Mouse (Mus musculus) A20 (cell line): ENCODE data around the gene Chd9.
"Not testable (repeated sequence)": the region's sequence is repeated elsewhere in the genome, so short reads cannot be mapped to it uniquely, and the experiment has no call there.

Source experiments
- DNase-seq: peaks from one replicate; pipeline ENCODE4 v3.0.0-alpha.2; 2011; ENCODE audit warnings: low read depth, low spot score

Gene Chd9

DNA sequence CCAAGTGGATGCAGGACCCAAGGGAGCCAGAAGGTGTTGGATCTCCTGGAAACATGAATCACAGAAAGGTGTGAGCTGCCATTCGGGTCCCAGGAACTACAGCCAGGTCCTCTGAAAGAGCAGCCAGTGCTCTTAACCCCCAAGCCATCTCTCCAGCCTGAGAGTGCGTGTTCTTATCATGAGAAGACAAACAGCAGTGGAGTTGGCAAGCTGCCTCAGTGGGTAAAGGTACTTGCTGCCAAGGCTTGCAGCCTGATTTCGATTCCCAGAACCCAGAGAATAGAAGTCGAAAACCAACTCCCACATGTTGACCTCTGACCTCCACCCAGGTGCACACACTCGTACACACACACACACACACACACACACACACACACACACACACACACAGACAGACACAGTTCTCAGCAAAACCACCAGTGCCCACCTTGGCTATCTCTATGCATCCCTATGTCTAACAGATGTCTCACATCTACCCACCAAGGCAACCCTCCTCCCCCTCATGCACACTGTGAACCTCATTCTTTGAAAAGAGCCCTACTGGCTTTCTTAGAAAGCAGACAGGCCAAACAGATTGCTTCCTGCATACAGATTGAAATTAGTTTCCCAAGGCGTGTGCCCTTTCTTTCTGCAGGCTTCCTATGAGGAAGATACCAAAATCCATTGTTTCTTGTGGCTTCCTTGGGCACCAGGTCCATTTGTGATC, 43.4 kb downstream of the Chd9 start:
- no peak for DNase-seq

DNA sequence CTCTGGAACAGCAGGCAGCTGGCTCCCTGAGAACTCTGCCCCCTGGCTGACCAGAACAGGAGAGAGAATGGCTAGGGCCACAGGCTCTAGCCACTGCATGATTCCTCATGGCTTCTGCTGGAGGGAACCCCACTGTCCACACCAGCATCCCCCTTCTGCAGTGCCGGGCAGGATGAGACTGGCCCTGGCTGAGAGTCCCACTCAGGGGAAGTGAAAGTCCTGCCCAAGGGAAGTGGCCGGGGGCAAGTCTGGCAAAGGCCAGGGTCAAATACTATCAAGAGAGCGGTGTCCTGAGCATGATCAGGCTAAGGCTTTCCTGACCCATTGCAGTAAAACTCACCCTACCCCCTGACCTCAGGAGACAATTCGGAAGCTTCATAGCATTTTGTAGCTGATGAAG, 44.9 kb downstream of the Chd9 start:
- DNase-seq: no peak

DNA sequence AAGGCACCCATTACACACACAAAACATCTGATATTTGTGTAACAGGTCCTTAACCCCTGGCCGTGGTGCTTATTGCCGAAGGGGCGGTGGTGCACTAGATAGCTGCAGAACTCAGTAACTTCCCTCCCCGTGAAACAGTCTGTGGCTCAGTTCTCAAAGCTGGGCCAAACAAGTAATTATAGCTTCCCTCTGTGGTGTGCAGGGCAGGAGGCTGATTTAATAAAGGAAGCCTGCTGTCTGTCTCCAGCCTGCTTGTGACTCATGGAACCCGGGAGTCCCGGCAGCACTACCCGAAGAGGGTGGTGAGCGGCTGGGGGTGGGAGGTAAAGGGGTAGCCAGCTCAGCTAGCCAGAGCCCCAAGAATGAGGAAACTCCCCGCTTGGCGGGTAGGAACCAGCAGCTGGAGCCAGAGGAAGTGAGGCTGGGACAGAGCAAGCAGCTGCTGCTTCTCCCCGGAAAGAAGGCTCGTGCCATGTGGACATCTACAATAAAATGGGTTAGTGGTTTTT, 48.1 kb downstream of the Chd9 start:
- no peak for DNase-seq

DNA sequence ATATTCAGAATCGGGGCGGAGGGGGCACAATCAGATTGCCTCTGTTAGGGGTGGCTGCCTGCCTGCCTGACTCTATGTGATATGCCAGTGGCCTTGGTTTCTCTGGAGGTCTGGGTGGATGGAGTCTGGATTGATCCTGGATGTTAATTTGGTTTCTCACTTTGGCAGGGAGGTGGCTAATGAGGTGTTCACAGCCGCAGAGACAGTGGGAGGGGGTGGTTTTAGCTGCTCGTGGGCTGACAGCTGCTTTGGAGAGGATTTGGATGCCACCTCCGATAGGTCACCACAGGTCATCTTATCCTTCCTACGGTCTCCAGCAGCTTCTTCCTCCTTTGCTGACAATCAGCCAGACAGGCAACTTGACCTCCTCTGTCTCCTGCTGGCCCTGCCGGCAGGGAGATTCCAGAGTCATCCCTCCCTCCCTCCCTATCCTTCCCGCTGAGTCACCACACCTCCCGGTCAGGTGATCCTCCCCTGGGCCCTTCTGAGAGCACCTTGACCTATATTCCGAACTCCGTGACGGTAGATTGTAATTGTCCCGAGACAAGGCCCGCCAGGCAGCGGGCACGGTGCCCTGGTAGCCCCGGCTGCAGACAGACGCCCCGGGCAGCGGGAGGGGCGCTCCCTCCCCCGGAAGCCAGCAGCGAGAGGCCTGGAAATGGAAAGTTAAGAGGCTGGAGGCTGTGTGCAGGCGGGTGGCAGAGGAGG, 48.7 kb downstream of the Chd9 start:
- no peak for DNase-seq

DNA sequence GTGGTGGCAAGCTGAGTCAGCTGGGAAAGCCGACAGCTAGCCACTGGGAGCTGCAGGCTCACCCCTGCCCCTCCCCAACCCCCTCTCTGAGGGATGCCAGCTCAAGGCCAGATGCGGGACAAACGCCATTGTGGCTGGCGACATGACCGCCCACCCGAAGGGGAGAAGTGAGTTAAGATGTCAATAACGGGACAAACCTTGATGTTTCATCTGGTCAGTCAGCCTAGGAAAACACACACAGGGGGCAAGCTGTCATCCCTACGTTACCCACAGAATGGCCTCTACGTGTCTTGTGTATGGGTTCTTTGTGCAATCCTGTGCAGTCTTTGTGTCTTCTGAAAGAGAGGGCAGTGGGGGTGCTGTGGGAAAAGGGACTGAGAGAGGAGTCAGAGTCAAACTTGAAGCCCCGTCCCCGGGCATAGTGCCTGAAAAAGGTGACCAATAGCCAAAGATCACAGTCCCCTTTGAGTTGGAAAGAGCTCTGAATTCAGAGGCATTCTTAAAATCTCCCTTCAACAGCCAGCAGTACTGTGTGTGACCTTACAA, 49.4 kb downstream of the Chd9 start:
- DNase-seq: no peak

DNA sequence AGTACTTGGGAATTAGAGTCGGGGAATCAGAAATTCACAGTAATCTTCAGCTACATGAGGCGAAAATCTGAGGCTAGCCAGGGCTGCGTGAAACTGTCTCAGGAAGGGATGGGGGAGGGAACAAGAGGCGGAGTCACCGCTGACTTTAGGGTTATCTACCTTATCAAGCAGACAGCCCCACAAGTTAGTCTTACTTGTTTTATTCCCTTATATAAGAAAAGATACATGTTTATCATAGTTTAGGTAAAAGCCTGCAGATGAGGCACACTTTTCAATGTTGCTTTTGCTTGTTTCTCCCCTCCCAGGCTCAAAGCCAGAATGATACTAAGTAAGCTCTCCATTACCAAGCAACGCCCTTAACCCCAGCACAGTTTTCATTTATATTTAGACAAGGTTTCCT, 50.4 kb downstream of the Chd9 start:
- DNase-seq: no peak

DNA sequence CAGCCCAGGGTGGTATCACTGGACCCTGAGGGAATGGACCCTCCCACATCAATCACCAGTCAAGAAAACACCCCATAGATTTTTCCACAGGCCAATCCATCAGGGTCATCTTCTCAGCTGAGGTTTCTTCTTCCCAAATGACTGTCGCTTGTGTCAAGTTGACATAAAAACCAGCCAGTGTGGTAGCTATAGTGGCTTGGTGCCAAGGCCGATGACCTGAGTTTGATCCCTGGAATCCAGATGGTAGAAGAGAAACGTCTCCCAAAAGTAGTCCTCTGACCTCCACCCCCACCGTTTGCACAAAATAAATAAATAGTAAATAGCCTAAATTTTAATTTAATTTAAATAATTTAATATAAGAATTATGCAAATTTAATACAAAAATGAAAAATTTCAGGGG, 51.9 kb downstream of the Chd9 start:
- no peak for DNase-seq

DNA sequence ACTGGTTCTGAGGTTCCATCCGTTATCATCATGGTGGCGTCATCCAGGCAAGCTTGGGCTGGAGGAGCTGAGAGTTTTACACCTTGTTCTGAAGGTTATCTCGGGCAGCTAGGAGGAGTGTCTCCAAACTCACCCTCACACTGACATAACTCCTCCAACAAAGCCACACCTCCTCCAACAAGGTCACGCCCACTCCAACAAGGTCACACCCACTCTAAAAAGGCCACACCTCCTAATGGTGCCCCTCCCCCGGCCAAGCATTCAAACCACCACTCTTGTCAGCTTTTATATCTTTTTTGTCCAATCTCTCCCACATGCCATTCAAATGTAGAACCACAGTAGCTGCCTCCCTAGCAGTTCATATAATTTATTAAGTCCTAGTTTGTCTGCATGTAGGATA, 53.0 kb downstream of the Chd9 start:
- no peak for DNase-seq

DNA sequence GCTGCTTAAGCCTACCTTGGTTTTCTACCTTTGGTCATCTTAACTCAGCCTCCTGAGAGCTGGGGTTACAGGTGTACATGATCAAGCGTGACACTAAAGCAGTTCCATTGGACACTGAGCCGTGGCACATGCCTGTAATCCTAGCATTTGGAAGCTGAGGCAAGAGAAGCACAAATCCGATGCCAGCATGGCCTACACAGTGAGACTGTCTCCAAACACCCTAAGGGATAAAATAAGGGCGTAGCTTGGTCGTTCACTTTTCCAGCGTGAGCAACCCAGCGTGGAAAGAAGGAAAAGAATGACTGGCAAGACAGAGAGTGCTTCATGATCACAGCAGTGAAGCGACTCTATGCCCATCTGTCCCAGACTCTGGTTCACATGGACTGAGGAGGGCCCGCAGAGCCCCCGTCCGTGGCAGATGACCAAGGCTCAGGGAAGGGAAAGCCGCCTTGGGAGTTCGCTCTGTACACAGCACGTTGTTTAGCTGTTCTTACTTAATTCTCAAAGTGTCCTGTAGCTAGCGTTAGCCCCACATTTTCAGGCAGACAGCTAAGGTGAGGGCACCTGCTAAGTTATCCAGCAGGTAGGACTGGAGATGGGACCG, 54.0 kb downstream of the Chd9 start:
- no peak for DNase-seq

DNA sequence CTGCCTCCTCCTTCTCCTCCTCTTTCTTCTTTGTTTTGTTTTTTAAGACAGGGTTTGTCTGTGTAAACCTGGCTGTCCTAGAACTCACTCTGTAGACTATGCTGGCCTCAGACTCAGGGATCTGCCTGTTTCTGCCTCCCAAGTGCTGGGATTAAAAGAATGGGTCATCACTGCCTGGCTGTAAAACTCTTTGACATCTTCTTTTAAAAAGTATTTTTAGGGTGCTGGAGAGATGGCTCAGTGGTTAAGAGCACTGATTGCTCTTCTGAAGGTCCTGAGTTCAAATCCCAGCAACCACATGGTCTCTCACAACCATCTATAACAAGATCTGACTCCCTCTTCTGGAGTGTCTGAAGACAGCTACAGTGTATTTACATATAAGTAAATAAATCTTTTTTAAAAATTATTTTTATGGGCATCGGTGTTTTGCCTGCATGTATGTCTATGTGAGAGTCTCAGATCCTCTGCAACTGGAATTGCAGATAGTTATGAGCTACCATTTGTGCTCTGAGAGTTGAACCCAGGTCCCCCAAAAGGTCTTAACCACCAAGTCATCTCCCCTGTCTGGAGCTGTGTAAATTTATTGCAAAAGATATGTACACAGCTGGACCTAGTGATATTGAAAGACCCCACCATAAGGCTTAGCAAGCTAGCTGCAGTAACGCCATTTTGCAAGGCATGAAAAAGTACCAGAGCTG, 57.7 kb downstream of the Chd9 start:
- no peak for DNase-seq

DNA sequence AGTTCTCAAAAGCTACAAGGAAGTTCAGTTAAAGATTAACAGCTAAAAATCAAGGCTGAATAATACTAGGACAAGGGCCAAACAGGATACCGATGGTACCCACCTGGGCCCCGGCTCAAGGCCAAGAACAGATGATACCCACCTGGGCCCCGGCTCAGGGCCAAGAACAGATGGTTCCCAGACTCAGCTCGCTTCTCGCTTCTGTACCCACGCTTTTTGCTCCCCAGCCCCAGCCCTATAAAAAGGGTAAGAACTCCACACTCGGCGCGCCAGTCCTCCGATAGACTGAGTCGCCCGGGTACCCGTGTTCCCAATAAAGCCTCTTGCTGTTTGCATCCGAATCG, 58.2 kb downstream of the Chd9 start:
- DNase-seq: not testable (repeated sequence)

DNA sequence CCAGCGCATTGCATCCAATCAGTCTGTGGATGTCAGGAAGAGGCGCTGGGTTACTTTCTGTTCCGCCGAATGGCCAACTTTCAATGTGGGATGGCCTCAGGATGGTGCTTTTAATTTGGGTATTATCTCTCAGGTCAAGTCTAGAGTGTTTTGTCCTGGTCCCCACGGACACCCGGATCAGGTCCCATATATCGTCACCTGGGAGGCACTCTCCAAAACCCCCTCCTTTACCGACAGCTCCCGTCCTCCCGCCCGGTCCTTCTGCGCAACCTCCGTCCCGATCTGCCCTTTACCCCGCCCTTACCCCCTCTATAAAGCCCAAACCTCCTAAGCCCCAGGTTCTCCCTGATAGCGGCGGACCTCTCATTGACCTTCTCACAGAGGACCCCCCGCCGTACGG, 59.2 kb downstream of the Chd9 start:
- DNase-seq: not testable (repeated sequence)

DNA sequence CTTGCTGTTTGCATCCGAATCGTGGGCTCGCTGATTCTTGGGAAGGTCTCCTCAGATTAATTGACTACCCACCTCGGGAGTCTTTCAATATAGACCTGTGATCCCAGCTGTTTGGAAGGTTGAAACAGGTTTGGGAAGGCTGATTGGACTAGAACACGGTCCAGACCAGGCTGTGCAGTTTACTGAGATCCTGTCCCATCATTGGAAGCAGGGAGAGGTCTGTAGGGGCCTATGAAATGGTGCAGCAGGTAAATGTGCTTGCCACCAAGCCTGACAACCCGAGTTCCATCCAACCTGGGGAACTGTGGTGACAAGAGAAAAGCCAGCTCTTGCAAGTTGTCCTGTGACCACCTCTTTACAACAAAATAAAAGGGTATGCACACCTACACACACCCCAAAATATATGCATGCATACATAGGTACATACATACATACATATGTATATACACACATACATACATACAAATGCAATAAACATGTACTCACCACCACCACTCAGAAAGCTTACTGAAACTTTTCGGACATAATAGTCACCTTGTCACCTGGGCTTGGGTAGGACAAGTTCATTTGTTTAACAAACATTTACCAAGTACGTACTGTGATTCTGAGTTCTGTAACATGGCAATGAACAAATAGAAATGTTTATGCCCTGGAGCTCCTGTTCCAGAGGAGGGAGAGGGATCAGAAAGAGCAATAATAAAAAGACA, 63.9 kb downstream of the Chd9 start:
- no peak for DNase-seq

DNA sequence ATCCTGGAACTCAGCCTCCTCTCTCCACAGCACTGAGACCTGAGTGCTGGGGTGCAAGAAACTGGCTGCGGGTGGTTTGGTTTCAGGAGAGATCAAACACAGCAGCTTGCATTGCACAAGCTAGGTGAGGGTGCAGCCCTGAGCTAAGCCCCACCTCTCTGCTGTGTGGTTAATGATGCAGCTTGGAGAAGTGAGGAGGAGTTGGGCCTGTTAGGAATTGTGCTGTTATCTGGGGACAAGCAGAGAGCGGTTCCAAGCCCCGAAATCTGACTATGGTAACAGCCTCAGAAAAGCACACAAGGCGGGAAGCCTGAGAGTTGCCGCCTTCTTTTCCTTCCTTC, 64.4 kb downstream of the Chd9 start:
- DNase-seq: no peak

DNA sequence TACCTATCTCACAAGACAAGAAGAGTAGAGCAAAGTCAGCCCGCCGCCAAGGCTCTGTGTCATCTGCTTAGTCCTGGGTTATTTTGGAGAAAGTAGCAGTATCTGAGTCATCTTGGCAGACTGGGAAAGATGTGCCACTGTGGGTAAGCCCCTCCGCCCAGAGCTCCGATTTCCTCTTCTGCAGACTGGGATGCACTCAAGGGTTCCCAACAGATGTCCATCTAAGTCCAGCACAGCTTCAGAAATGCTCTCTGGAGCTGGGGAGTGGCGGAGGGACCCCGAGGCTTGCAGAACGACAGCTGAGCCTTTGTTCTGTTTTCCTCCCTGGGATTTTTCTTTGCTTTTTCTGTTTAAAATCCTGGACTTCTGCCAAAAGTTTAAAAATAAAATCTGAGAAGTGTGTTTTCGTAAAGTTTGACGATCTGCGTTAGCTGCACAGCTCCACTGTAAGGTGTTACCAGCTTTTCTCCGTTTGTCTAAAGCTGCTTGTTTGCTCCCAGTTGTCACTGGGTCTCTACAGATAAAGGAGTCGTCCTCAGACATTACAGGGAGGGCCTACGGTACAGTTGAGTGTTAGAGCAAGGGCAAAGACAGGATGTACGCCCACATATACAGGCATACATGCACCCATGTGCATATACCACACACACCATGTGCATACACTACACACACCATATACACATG, 66.2 kb downstream of the Chd9 start:
- DNase-seq: no peak

DNA sequence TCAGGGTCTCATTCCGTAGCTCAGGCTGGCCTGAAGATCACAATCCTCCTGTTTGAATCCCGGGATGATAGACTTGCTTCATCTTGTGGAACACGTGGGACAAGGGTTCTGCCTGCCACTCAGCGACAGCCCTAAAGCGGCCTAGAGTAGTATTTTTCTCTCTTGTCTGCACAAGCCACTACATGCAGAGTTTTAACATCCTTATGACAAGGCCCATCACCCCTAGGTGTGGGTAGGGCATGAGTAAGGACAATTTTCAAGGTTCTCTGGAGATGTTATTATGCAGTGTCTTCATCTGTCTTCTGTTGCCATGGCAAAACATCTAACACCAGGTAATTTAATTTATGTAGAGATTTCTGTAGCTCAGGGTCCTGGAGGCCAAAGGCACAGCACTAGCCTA, 69.2 kb downstream of the Chd9 start:
- no peak for DNase-seq

DNA sequence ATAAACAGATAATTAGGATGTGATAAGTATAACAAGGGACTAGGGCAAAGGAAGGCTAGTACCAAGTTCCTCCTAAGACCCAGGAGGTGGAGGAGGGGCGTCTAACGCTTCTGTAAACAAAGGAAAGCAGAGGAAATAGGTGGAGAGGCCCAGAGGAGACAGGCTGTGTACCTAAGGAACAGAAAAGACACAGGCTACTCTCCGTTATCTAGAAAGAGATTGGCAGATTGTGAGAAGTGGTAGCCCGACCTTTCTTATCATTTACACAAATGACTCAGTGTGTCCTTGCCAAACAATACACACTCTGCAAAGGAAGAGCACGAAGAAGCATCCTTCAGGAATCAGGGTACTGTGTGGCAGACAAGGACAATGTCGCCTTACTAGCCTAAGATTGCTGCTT, 70.4 kb downstream of the Chd9 start:
- DNase-seq: no peak

DNA sequence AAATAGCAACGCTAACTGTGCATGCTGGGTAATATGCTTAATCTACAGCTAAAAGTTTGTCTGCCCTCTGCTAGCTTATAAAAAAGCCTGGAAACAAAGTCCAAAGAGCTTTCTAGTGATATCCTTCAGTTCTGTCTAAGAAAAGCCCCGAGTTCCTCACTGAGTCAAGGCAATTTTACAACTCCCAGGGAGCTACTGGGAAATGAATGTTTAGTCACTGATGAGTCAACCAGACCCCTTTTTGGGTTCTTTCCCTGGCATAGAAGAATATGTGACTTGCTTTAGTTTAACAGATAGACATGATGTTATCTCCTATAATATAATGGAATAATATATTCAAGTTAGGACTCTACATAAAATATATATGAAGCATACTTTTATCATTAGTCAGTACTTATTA, 73.8 kb downstream of the Chd9 start:
- no peak for DNase-seq

DNA sequence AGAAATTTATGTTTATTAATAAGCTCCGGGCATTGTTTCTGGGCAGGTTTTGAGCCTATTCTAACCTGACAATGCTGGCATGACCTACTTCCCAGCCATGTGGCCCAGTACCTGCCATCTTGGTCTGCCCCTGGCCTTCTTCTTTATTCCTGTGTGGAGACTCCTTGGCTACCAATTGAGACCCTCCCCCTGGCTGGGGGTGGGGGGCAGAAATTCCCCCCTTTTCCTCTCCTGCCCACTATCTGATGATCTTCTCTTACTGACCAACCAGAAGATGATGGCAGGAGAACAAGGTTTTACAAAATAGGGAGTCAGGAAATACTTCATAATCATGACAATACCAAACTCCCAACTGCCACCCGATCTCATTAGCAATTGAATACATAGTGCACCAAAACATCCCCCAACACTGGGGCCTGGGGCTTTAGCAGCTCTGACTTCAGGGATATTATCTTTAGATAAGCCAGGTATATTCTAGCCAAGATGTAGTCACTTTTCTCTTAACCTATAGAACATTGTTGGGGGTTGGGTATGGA, 76.1 kb downstream of the Chd9 start:
- DNase-seq: no peak

DNA sequence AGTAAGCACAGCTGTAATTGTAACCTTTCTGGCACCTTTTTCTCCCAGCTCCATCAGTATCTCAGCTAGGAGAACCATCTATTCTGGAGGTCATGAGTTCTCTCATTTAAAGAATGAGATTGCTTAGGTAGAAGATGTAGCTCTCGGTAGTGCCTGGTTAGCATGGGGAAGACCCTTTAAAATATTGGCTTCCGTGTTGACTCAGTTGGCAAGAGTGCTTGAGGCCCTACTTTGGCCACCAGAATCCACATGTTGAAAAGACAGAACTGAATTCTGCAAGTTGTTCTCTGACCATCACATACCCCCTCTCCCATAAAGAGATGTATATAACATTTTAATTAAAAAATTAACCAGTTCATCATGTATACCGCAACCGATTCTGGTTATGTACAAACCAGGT, 78.8 kb downstream of the Chd9 start:
- DNase-seq: peak; percentile 22

DNA sequence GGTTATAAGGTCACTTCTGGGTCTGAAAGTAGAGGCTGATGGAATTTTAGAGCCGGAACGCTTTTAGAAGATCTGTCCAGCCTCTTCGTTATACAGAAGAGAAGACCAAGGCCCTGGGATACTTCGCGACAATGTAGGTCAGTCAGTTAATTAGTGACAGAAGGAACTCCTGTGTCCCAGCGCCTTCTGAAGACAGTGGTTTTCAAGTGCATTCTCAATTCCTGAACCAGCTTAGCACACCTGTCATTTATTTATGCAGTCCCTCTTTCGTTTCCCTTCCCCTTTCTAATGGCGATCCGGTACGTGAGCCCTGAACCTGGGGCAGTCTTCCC, 79.3 kb downstream of the Chd9 start:
- DNase-seq: peak; percentile 86
